Mouse (Mus musculus) spleen, adult 12 weeks (tissue): ENCODE measurements around the gene Idh1.
A peak's percentile ranks its signal among the peaks of the same experiment; 100 is the strongest.

Experiments
- DNase-seq: peaks from one replicate; pipeline ENCODE4 v3.0.0; 2022; ENCODE audit warnings: low spot score

The Idh1 gene

DNA sequence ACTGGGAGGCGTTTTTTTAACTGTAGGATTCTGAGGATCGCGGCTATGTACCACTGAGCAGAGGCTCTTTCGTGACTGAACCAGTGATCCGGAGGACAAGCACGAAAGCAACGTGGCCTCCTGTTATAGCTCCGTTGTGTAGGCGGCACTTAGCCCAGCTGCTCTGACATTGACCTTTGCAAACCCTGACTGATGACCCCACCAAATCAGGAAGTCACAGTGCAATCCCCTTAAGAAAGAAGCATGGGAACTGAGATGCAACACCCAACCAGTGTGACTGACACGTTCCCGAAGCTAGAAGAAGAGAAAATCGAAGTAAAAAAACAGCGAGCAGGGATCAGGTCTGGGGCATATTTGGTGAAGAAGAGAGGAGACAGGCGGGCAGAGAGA, 73.5 kb downstream of the Idh1 start:
- DNase-seq = no peak

DNA sequence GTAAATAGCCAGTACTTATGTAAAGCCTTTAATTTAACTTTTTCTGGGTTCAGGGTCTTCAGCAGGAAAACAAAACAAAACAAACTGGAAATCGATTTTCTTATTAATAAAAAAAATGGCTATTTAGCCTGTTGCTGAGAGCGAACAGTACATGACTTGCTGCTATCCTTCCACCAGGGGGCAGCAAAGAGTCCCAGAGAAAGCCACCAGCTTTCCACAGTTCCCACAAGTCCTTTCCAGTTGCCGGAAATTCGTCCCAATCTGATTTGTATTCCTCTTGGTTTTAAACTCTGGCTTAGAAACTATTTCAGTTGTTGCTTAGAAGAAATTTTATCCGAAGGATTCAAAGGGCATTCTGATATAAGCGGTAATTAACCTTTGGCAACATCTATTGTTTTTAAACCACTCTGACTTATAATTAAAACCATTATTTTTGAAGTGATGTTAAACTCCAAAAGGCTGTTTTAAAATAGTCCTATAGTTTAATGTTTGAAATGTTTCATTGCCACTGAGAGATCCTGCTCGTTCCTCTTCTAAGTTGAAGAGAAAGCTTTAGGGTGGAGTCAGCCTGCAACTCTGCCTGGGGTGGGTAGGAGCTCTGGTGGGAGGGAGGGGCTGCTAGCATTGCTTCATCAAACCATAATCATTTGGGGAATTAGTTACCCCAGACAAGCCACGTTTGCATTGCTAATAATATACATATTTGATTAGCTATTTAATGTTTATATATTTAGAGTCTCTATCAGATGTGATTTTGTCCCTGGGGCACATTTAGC, 74.1 kb downstream of the Idh1 start:
- peak; percentile 25 for DNase-seq

DNA sequence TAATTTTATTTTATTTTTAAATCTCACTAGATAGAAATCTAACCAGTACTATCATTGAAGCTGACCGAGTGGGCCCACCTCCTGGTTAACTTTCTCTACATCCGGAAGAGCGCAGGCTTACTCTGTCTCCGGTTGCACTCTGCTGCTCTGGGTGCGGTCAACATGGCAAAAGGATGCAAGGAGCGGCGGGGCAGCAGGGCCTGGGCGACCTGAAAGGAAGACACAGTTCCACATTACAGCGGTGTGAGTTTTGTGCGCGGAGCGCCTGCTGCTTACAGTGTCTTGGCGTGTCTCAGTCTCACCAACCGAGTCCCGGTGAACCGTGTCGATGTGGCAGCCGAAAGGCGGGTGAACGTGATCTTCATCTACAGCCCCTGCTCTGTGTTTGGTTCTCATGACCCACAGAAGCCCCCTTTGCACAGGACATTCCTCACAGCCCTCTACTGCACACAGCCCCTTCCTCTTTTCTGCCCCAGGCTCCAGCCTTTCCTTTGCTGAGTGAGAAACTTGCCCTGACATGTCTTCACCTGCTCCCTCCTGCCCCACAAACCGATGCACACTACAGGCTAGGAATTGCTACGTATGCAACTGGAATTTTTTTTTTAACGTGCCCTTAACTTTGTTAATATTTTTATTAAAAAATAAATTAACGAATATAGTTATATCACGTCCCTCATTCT, 76.4 kb downstream of the Idh1 start:
- no peak for DNase-seq

DNA sequence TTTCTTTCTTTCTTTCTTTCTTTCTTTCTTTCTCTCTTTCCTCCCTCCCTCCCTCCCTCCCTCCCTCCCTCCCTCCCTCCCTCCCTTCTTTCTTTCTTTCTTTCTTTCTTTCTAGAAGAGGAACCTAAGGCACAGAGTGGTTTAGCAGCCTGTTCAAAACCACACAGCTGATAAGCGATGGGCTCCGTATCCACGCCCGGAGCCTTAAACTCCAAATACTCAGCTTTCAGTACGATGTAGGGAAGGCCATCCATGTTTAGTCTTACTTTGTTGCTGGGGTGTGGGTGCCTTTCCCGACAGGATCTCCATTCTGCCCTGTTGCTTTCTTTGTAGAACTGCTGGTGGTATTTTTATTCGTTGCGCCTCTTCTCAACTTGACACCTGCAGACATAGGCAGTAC, 77.1 kb downstream of the Idh1 start:
- DNase-seq = no peak
